Mouse (Mus musculus) spleen, adult 18-20 months (tissue): ENCODE data around the gene Cct5.

ENCODE experiments used
- DNase-seq, 2 experiments: peaks; one replicate each; pipeline ENCODE4 v3.0.0; 2022; ENCODE audit warnings: mixed read lengths in 2 of 2

Gene Cct5

GRCm38 (mm10) chr15:31563577-31564546 lies 37.7 kb downstream of the Cct5 start:
- no peak for DNase-seq

- DNase-seq, result no peak
These were observed 38.8 kb downstream of the Cct5 start for GRCm38 (mm10) chr15:31562847-31563246.

- no peak for DNase-seq
These were observed 39.6 kb downstream of the Cct5 start for GRCm38 (mm10) chr15:31561976-31562375.

- DNase-seq, result no peak
These were observed 40.2 kb downstream of the Cct5 start for GRCm38 (mm10) chr15:31561390-31561789.

- DNase-seq, result no peak
These were observed 46.7 kb downstream of the Cct5 start for GRCm38 (mm10) chr15:31554855-31555254.

GRCm38 (mm10) chr15:31550381-31550780 lies 51.2 kb downstream of the Cct5 start:
- DNase-seq, result no peak

- DNase-seq, result no peak
These were observed 54.2 kb downstream of the Cct5 start for GRCm38 (mm10) chr15:31547421-31547820.

- DNase-seq, result no peak
These were observed 55.3 kb downstream of the Cct5 start for GRCm38 (mm10) chr15:31546291-31546690.

GRCm38 (mm10) chr15:31545058-31545457 lies 56.5 kb downstream of the Cct5 start:
- no peak for DNase-seq

- DNase-seq, result no peak
These were observed 58.4 kb downstream of the Cct5 start for GRCm38 (mm10) chr15:31543246-31543645.

GRCm38 (mm10) chr15:31542013-31542958 lies 59.3 kb downstream of the Cct5 start:
- no peak for DNase-seq
